Mouse (Mus musculus) liver, adult (tissue): ENCODE results near the gene Lmo4.

Experiments
- GATA4 ChIP-seq: IDR thresholded peaks from 2 replicates; pipeline ENCODE4 v1.6.1; 2014; ENCODE audit warnings: mild to moderate bottlenecking, low read length; ENCODE audit not compliant: insufficient replicate concordance

Gene Lmo4

GRCm38 (mm10) chr3:144223377-144224105 is 18.5 kb upstream of the Lmo4 start:
- no peak for TF ChIP-seq GATA4

DNA sequence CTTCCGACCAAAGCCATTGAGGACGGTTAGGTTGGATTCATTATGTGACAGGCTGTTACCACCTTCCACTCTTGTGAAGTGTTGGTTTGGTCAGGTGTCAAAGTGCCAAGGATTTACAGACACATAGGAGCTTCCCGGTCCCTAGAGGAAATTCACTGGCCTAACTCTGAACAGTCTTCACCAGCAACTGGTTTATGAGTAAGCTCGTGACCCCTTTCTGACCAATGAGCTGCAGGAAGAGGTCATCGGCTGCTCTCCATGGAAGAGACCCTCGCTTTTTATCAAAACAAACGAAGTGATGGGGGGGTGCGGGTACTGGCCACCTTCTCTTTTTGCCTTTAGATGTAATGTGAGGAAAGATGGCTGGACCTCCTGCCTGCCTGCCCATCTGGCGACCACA is 17.4 kb upstream of the Lmo4 start:
- no peak for TF ChIP-seq GATA4

GRCm38 (mm10) chr3:144207498-144207897 is 2.5 kb upstream of the Lmo4 start:
- TF ChIP-seq GATA4, result no peak

DNA sequence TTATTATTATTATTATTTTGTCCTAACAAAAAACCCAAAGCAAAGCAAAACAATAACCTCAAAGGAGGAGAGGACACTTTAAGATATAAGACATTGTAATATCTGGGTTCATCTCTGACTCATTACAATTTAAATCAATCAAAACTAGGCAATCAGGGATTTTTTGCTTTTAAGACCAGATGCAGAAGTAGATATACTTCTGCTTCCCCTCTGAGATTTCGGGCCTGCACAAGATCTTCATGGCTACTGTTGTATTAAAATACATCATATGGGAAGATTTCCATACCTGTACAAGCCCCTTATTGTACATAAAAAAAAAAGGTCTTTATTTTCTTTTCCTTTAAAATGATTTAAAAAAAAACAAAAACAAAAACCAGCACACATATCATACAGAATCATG is 1.9 kb upstream of the Lmo4 start:
- no peak for TF ChIP-seq GATA4

DNA sequence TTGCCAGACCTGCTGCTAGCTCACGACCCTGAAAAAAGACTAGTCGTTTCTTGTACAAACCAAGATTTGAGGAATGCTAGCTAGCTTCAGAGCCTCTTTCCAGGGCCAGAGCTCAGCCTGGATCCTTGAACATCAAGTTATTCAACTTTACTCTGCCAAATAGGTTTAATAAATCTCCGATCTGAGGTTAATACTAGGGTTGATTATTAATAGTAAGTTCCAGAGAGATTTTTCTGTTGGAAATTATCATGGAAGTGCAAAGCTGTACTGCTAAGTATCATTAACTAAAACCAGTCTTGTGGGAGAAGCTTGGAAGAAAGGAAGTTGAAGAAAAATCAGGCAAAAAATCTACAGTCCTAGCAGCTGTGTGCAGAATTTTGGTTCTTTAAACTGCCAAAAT is 1.2 kb upstream of the Lmo4 start:
- no peak for TF ChIP-seq GATA4

DNA sequence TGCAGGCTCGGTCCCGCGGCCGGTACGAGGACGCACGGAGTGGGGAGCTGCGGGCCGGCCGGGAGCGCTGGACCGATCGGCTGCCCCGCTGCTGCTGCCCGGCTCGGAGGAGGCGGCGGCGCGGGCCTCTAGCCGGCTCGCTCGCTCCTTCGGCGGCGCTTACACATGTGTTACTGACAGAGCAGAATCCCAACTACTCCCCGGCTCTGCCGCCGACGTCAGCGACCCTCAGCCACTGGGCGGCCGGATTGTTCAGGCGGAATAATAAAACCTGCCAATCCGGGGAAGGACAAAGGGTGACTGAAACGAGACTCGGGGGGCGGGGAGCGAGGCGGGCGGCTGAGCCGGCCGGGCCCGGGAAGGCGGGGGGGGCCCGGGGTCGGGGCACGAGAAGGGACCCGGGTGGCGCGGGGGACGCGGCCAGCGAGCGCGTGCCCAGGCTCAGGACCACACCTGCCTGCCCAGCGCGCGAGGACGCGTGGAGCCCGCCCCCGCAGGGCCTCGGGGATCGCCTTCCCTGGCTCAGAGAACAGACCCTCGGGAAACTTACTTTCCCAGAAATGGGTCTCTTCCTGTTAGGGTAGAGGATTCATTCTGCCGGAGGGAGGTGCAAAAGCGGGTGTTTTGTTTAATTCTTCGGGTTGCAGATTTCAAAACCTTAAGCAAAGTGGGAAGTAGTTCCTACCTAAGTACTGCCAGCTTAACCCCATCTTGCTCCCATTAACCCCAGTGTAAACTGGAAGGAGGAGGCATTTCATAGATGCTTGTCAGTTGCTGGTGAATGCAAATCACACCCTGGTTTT is 532 bp upstream of the Lmo4 start:
- TF ChIP-seq GATA4, result no peak

GRCm38 (mm10) chr3:144203988-144204412 is 1.0 kb downstream of the Lmo4 start:
- TF ChIP-seq GATA4, result no peak

DNA sequence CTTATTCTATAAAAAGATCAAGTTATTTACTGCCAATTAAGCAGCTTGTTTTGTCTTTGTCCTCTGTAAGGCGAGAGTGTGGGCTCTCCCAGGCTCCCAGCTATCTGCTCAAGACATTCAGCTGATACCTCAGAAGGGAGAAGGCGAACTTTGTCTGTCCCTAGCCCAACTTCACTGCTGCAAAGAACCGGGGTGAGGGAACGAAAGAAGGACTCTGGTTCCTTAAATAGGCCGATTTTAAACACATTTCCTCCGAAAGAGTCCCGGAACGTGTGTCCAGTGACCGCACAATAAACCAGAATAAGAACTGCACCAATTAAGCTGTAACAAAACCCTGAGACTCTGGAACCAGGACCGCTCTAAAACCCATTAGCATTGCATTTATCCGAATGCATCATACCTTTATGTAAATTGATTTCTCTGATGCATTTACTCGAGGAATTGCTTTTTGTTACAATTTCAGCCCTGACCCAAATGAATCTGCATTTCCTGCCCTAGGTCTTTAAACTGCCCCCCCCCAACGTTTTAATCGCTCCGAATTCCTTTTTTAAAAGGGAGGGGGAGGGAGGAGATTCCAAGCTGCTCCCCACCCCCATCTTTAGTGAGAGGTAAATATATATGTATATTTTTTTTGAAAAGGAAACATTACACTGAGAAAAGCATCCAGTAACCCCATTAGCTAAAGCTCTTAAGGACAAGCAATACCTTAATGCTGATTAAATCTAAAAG is 1.6 kb downstream of the Lmo4 start:
- TF ChIP-seq GATA4, result no peak

DNA sequence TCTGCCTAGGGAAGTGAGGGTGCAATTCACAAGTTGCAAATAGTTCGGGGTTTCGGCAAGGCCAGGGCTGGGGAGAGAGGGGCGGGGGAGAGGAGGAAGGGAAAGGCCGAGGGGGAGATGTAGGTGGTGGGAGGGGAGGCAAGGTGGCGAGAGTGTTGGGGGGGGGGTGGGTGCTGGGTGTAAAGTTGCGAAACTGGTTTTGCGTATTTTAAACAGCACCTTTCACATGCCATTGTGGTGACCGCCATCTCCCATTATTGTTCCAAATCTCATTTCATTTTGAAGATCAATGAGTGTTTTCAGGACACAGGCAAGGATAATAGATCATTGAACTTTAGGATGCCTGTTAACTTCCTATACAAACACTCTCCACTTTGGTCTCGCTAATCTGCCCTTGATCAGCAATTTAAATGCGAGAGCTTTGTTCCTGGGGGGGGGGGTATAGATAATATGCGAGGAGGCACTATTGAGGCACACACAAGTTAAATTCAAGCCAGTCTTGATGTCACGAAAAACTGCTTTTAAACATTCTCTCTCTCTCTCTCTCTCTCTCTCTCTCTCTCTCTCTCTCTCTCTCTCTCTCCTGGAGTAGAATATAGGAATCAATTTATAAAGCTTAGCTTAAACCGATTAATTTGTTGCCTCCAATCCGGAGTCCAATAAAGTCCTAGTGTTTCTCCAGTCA is 2.3 kb downstream of the Lmo4 start:
- no peak for TF ChIP-seq GATA4

DNA sequence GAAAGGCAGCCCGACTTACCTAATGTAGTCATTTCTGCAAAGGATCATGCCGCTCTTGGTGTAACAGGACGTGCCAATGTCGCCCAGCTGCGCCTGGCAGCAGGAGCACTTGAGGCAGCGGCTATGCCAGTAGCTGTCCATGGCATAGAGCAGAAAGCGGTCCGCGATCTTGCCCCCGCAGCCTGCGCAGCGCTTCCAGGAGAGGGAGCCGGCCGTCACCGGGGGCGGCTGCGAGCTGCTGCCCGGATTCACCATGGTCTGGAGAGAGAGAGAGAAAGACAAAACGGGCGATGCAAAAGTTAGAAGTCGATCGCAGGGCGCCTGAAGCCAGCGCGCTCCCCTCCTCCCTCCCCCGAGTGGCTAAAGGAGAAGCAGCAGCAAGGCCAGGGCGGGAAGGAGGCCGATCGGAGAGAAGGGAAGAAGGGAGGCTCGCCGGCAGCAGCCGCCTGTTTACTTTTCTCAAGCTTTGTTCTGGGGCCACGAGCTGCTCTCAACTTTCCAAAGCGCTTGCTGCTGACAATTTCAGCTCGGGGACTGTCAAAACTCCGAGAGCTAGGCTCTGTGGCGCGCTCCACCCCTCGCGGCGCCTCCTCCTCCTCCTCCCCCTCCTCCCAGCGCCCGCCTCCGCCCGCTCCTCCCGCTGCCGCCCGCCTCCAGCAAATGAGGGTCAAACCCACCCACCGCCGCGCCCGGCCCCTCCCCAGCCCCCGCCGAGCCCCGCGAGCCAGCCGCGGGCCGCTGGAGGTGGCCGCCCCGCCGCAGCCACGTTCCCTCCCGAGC is 3.0 kb downstream of the Lmo4 start:
- no peak for TF ChIP-seq GATA4

- no peak for TF ChIP-seq GATA4
Observed at GRCm38 (mm10) chr3:144185327-144186152, 19.5 kb downstream of the Lmo4 start.

GRCm38 (mm10) chr3:144184918-144185317 is 20.1 kb downstream of the Lmo4 start:
- TF ChIP-seq GATA4, result no peak

- TF ChIP-seq GATA4, result no peak
Observed at GRCm38 (mm10) chr3:144182229-144182628, 22.8 kb downstream of the Lmo4 start.

GRCm38 (mm10) chr3:144178937-144179336 is 26.1 kb downstream of the Lmo4 start:
- TF ChIP-seq GATA4, result no peak
